Mouse (Mus musculus) liver, embryonic 13.5 days (tissue): Measurements from ENCODE around the gene Chgb. TPM values are rescaled to one million over a fixed set of nuclear protein-coding genes. Genes with fewer than 3 reads are reported as not detected.

Source experiments
- ATAC-seq: fragments of 200-750 bp; cut with Nextera tagmentation; 2 replicates; pipeline ENCODE4 v1.8.0; 2017; ENCODE audit warnings: low read depth, mild to moderate bottlenecking, moderate number of reproducible peaks, moderate library complexity
- DNase-seq: peaks from one replicate; pipeline ENCODE4 v3.0.0; 2022
- H3K27ac ChIP-seq: fragments of 300-500 bp; sonication (generic); 2 replicates; pipeline ENCODE4 v1.5.1; 2015; ENCODE audit warnings: moderate library complexity, mild to moderate bottlenecking, inconsistent platforms
- H3K27me3 ChIP-seq: fragments of 300-500 bp; sonication (generic); 2 replicates; pipeline ENCODE4 v1.6.1; 2015; ENCODE audit warnings: mild to moderate bottlenecking, inconsistent platforms
- H3K36me3 ChIP-seq: fragments of 300-500 bp; sonication (generic); 2 replicates; pipeline ENCODE4 v1.6.1; 2015; ENCODE audit warnings: mild to moderate bottlenecking, inconsistent platforms
- H3K4me1 ChIP-seq: fragments of 300-500 bp; sonication (generic); replicated peaks from 2 replicates; pipeline ENCODE4 v1.6.1; 2015; ENCODE audit warnings: inconsistent platforms
- H3K4me2 ChIP-seq: fragments of 300-500 bp; sonication (generic); 2 replicates; pipeline ENCODE4 v1.6.1; 2015; ENCODE audit warnings: inconsistent platforms, mild to moderate bottlenecking, moderate library complexity
- H3K4me3 ChIP-seq: fragments of 300-500 bp; sonication (generic); replicated peaks from 2 replicates; pipeline ENCODE4 v1.5.1; 2015; ENCODE audit warnings: mild to moderate bottlenecking, inconsistent platforms
- H3K9ac ChIP-seq: fragments of 300-500 bp; sonication (generic); 2 replicates; pipeline ENCODE4 v1.6.1; 2015; ENCODE audit warnings: mild to moderate bottlenecking, inconsistent platforms
- H3K9me3 ChIP-seq: fragments of 300-500 bp; sonication (generic); replicated peaks from 2 replicates; pipeline ENCODE4 v1.6.1; 2016; ENCODE audit warnings: inconsistent platforms
- WGBS: fragments of 180-500 bp; shearing (Covaris S2); methylation state at CpG from one replicate; pipeline ENCODE4 v1.1.7; 2015; ENCODE audit not compliant: insufficient replicate concordance; 5-methylcytosine and 5-hydroxymethylcytosine counted together
- polyA plus RNA-seq: library from polyadenylated mRNA; unstranded; fragments of >200 nt; fragmentation: Nextera tagmentation; extraction: Ambion mirVana; gene quantifications from 2 replicates; pipeline ENCODE4 v1.2.1, GENCODE M21; 2015

The Chgb gene
- polyA plus RNA-seq, 1 experiment from 2014 or later: 0.23 TPM

GRCm38 (mm10) chr2:132757911-132758310 is 23.2 kb upstream of the Chgb start:
- H3K27ac ChIP-seq: no peak overlapping the region
- no peak for ATAC-seq
- no peak for DNase-seq
- no peaks in the 10 kb centered on the region for H3K9me3 ChIP-seq
- no peak overlapping the region for H3K4me2 ChIP-seq
- no peaks in the 10 kb centered on the region for H3K27me3 ChIP-seq
- H3K36me3 ChIP-seq: no peaks in the 10 kb centered on the region
- H3K4me1 ChIP-seq: no peaks in the 10 kb centered on the region
- 54% methylated on average over 5 of the region's 5 CpGs for WGBS
- no peak overlapping the region for H3K4me3 ChIP-seq
- no peak overlapping the region for H3K9ac ChIP-seq

- DNase-seq: no peak
- H3K9me3 ChIP-seq: no peaks in the 10 kb centered on the region
- no peak for ATAC-seq
- H3K9ac ChIP-seq: no peak overlapping the region
- H3K36me3 ChIP-seq: no peaks in the 10 kb centered on the region
- no peak overlapping the region for H3K27ac ChIP-seq
- no peak overlapping the region for H3K4me3 ChIP-seq
- 33% methylated on average over 1 of the region's 1 CpGs for WGBS
- no peak overlapping the region for H3K4me2 ChIP-seq
- H3K4me1 ChIP-seq: no peaks in the 10 kb centered on the region
- no peaks in the 10 kb centered on the region for H3K27me3 ChIP-seq
Measured at GRCm38 (mm10) chr2:132770822-132771221, 10.3 kb upstream of the Chgb start.

GRCm38 (mm10) chr2:132781439-132782068 is 476 bp downstream of the Chgb start:
- peak overlapping the region; percentile 65 for H3K4me2 ChIP-seq
- peak overlapping the region; percentile 42 for H3K4me3 ChIP-seq
- WGBS: under 1% methylated on average over 41 of the region's 41 CpGs
- H3K9me3 ChIP-seq: no peaks in the 10 kb centered on the region
- ATAC-seq (peak; percentile 77), DNase-seq (peak; percentile 60)
- H3K27ac ChIP-seq: no peak overlapping the region
- H3K9ac ChIP-seq: no peak overlapping the region
- H3K36me3 ChIP-seq: no peaks in the 10 kb centered on the region
- H3K27me3 ChIP-seq: peaks cover 25% of the 10 kb centered on the region
- H3K4me1 ChIP-seq: 0 out of 2 replicates have a peak, but pooled peaks cover 4% of the 10 kb centered on the region

GRCm38 (mm10) chr2:132784039-132784438 is 3.0 kb downstream of the Chgb start:
- Histone ChIP-seq H3K4me2 (no peak overlapping the region), H3K27ac (no peak overlapping the region), H3K36me3 (no peaks in the 10 kb centered on the region), H3K4me3 (no peak overlapping the region), H3K27me3 (peaks cover 25% of the 10 kb centered on the region), H3K9ac (no peak overlapping the region), H3K4me1 (0 out of 2 replicates have a peak, but pooled peaks cover 4% of the 10 kb centered on the region), H3K9me3 (no peaks in the 10 kb centered on the region)
- WGBS: 65% methylated on average over 6 of the region's 6 CpGs
- no peak for DNase-seq
- ATAC-seq: no peak

GRCm38 (mm10) chr2:132793441-132794203 is 12.5 kb downstream of the Chgb start:
- Histone ChIP-seq H3K36me3 (no peaks in the 10 kb centered on the region), H3K9ac (no peak overlapping the region), H3K4me1 (no peaks in the 10 kb centered on the region), H3K4me2 (no peak overlapping the region), H3K9me3 (no peaks in the 10 kb centered on the region), H3K27me3 (no peaks in the 10 kb centered on the region), H3K27ac (no peak overlapping the region), H3K4me3 (no peak overlapping the region)
- no peak for ATAC-seq
- no peak for DNase-seq
- 66% methylated on average over 19 of the region's 19 CpGs for WGBS

GRCm38 (mm10) chr2:132794204-132794586 is 13.1 kb downstream of the Chgb start:
- no peaks in the 10 kb centered on the region for H3K36me3 ChIP-seq
- WGBS: 71% methylated on average over 7 of the region's 7 CpGs
- H3K4me2 ChIP-seq: no peak overlapping the region
- DNase-seq: no peak
- no peaks in the 10 kb centered on the region for H3K9me3 ChIP-seq
- H3K9ac ChIP-seq: no peak overlapping the region
- no peaks in the 10 kb centered on the region for H3K27me3 ChIP-seq
- H3K4me3 ChIP-seq: no peak overlapping the region
- ATAC-seq: no peak
- H3K4me1 ChIP-seq: no peaks in the 10 kb centered on the region
- H3K27ac ChIP-seq: no peak overlapping the region

GRCm38 (mm10) chr2:132802976-132803375 is 21.9 kb downstream of the Chgb start:
- 75% methylated on average over 2 of the region's 2 CpGs for WGBS

GRCm38 (mm10) chr2:132815608-132816314 is 34.7 kb downstream of the Chgb start, which contains the start of the genes Trmt6 and Mcm8:
TSS of gene Trmt6 (minus strand) at chr2:132816055.
TSS of gene Mcm8 (plus strand) at chr2:132816141.
- peak within 1 kb of the TSS; percentile 82 for H3K4me3 ChIP-seq
- peak; percentile 92 for DNase-seq
- WGBS: under 1% methylated on average over 59 of the region's 59 CpGs
- H3K4me2 ChIP-seq: peak within 1 kb of the TSS; percentile 84
- H3K36me3 ChIP-seq: peaks cover 24% of the 10 kb centered on the region
- peaks cover 24% of the 10 kb centered on the region for H3K4me1 ChIP-seq
- peak; percentile 98 for ATAC-seq
- H3K9me3 ChIP-seq: no peaks in the 10 kb centered on the region
- peak within 1 kb of the TSS; percentile 76 for H3K9ac ChIP-seq
- H3K27me3 ChIP-seq: no peaks in the 10 kb centered on the region
- peak within 1 kb of the TSS; percentile 84 for H3K27ac ChIP-seq

More at GRCm38 (mm10) chr2:132802976-132803375, 21.9 kb downstream of the Chgb start:
- DNase-seq: no peak
- ATAC-seq: no peak
- Histone ChIP-seq H3K27ac (no peak overlapping the region), H3K4me3 (no peak overlapping the region), H3K4me1 (no peaks in the 10 kb centered on the region), H3K36me3 (peaks cover 53% of the 10 kb centered on the region), H3K9ac (no peak overlapping the region), H3K27me3 (no peaks in the 10 kb centered on the region), H3K9me3 (0 out of 2 replicates have a peak, but pooled peaks cover 2% of the 10 kb centered on the region), H3K4me2 (no peak overlapping the region)

GRCm38 (mm10) chr2:132841071-132841470 is 60.0 kb downstream of the Chgb start:
- 88% methylated on average over 4 of the region's 4 CpGs for WGBS
- H3K4me1 ChIP-seq: peaks cover under 1% of the 10 kb centered on the region; the same call in 1 of the 2 replicates
- no peaks in the 10 kb centered on the region for H3K27me3 ChIP-seq
- H3K4me2 ChIP-seq: no peak overlapping the region
- no peak for ATAC-seq
- H3K27ac ChIP-seq: no peak overlapping the region
- H3K36me3 ChIP-seq: peaks cover 27% of the 10 kb centered on the region
- no peaks in the 10 kb centered on the region for H3K9me3 ChIP-seq
- H3K9ac ChIP-seq: no peak overlapping the region
- H3K4me3 ChIP-seq: no peak overlapping the region
- DNase-seq: no peak
